Mouse (Mus musculus) MEL-GATA-1-ER (cell line): Measurements from ENCODE around the gene Osgep.
"Not testable (repeated sequence)": the region's sequence is repeated elsewhere in the genome, so short reads cannot be mapped to it uniquely, and the experiment has no call there.

Source experiments
- DNase-seq: peaks from one replicate; pipeline ENCODE4 v3.0.0-alpha.2; 2012; ENCODE audit warnings: low read depth; ENCODE audit errors: extremely low read depth

Osgep gene

GRCm38 (mm10) chr14:50931493-50932020 lies 6.9 kb upstream of the Osgep start:
- DNase-seq = peak; percentile 38

GRCm38 (mm10) chr14:50930754-50931492 lies 6.2 kb upstream of the Osgep start, which contains the start of the genes Pip4p1 and Pnp:
Gene Pip4p1, minus strand, starts transcription at chr14:50930856.
Gene Pnp, plus strand, starts transcription at chr14:50931082.
- DNase-seq = peak; percentile 100

GRCm38 (mm10) chr14:50930377-50930753 lies 5.7 kb upstream of the Osgep start:
- no peak for DNase-seq

GRCm38 (mm10) chr14:50929951-50930350 lies 5.3 kb upstream of the Osgep start:
- no peak for DNase-seq

GRCm38 (mm10) chr14:50927366-50927765 lies 2.7 kb upstream of the Osgep start:
- DNase-seq = no peak

GRCm38 (mm10) chr14:50925111-50925920 lies 623 bp upstream of the Osgep start:
- DNase-seq = peak; percentile 20

GRCm38 (mm10) chr14:50923437-50923836 lies 1.3 kb downstream of the Osgep start:
- DNase-seq = peak; percentile 25

GRCm38 (mm10) chr14:50911356-50911755 lies 13.3 kb downstream of the Osgep start:
- no peak for DNase-seq

GRCm38 (mm10) chr14:50908126-50908525 lies 16.6 kb downstream of the Osgep start:
- DNase-seq = no peak

- not testable (repeated sequence) for DNase-seq
Observed at GRCm38 (mm10) chr14:50905327-50905726, 19.4 kb downstream of the Osgep start.

GRCm38 (mm10) chr14:50904828-50905129 lies 19.9 kb downstream of the Osgep start:
- no peak for DNase-seq

- DNase-seq = no peak
Observed at GRCm38 (mm10) chr14:50903973-50904827, 20.5 kb downstream of the Osgep start.

GRCm38 (mm10) chr14:50897992-50898391 lies 26.7 kb downstream of the Osgep start:
- peak; percentile 6 for DNase-seq

- DNase-seq = no peak
Observed at GRCm38 (mm10) chr14:50897374-50897765, 27.3 kb downstream of the Osgep start, which contains the start of gene Klhl33. Gene Klhl33, minus strand, starts transcription at chr14:50897507.

- DNase-seq = no peak
Observed at GRCm38 (mm10) chr14:50896747-50897373, 27.8 kb downstream of the Osgep start.

- DNase-seq = no peak
Observed at GRCm38 (mm10) chr14:50895985-50896746, 28.5 kb downstream of the Osgep start.

- DNase-seq = no peak
Observed at GRCm38 (mm10) chr14:50895407-50895806, 29.3 kb downstream of the Osgep start.

- no peak for DNase-seq
Observed at GRCm38 (mm10) chr14:50892541-50893459, 31.9 kb downstream of the Osgep start.

- no peak for DNase-seq
Observed at GRCm38 (mm10) chr14:50892091-50892490, 32.6 kb downstream of the Osgep start.
